Mouse (Mus musculus) right cerebral cortex, adult 18-20 months (tissue): ENCODE results near the gene Slc4a2.

Experiments
- DNase-seq: peaks from one replicate; pipeline ENCODE4 v3.0.0; 2022; ENCODE audit warnings: mixed read lengths

The Slc4a2 gene

DNA sequence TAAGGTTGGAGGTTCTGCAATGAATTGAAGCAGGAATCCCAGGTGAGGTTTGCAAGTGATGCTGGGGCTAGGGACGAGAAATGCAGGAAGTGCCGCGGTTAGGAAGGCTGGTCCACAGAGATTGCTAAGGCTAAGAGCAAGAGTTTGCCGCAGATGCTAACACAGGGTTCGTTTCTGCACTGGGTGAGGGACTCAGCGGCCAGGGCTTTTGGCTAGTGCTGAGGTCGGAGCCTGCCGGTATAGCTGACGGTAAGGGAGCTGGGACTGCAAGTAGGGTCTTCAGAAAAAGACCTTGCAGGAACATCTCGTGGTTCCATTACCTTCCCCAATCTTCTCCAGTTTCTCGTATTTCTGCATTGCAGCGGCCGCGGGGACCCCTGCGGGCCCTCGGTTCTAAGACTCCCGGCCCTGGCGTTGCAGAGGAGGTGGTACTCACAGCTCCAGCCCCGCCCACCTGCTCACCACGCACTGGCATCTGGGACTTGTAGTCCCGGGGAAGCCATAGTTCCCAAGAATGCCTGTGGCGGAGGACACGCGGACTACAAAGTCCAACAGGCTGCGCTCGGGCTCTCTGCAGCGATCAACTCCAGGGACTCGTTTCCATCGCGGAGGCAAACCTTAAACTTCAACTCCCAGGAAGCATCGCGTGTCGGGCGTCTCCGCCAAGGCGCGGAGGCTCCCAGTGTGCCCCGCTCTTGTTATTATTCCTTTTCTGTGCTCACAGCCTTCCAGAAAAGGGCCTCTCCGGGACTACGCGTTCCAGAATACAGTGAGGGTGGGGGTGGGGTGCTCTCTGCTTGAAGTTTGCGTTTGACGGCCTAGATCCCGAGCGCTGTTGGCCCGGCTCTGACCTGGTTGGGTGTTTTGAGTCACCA is at the start of gene Slc4a2, which contains the start of gene Cdk5:
Slc4a2 (plus strand) TSS at position 709 of the 875 bp plus-strand sequence.
Cdk5 (minus strand) TSS at position 402 of the 875 bp plus-strand sequence.
- DNase-seq = peak; percentile 100

DNA sequence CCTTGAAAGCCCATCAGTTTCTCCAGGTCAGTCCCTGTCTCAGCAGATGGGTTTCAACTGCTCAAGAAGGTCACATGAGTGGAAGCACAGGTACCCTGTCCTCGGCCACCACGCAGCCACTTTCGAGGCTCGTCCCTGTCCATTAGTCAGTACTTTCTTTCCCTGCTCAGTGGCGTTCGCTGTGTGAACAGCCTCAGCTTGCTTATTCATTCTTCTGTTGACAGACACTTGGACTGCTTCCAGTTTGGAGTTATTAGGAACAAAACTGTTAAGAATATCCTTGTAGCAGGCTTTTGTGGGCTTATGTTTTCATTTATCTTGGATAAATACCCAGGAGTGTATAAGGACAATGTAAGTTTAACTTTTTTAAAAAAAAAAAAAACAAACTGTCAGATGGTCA is 49.4 kb upstream of the Slc4a2 start:
- no peak for DNase-seq

DNA sequence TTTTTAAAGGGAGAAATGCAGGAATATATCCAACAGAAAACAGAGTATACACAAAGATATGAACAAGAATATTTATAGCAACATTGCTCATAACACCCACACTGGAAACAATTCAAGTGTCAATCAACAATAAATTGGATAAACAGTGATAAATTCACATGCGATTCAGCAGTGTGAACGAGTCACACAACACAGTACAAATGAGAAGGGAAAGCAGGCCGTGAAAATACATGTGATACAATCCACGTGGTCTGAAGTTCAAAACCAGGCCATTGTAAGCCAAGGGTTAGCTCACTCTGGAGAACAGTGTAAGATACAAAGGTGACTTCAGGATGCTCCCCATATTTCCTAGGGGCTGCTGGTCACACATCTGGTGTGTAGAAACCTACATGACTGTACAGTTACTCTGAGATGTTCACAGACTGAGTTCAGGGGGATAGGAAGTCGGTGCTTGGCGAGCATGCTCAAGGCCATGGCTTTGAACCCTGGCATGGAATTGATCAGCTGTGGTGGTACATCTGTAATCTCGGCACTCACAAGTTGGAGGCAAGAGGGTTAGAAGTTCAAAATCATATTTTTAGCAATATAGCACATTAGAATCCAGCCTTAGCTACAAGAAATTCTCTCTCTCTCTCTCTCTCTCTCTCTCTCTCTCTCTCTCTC is 48.8 kb upstream of the Slc4a2 start:
- no peak for DNase-seq

DNA sequence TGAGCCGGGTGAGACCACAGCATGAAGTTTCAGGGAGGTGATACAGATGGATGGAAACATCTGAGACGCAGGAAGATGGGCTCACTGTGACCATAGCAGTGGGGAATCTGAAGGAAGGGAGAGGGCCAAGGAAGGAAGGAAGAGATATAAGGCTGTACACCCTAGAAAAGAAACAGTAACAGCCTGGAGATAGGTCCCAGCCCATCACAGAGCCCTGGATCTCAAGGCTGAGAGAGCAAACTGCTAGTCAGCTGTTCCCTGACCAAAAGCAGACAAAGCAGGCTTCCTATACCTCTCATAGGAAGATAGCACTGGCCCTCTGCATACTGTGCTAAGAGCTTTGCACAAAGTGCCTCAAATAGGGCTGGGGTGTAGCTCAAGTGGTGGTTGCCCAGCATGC is 44.9 kb upstream of the Slc4a2 start:
- no peak for DNase-seq

DNA sequence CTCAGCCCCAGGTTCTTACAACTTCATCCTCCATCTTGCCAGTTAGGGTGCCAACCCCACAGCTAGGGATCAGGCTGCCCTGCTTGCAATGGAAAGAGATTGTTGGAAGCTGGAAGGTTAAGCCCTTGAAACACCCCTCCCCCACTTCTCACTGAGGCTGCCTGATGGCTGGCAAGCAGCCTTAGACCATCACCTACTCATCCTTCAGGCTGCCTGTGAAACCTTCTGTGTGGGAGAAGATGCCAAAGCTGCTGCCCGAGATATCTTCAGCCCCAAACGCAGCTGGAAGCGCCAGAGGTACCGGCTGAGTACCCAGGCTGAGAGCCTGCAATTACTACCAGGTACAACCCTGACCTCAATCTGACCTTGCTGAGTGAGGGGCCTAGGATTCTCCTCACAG is 44.1 kb upstream of the Slc4a2 start:
- DNase-seq = peak; percentile 48

DNA sequence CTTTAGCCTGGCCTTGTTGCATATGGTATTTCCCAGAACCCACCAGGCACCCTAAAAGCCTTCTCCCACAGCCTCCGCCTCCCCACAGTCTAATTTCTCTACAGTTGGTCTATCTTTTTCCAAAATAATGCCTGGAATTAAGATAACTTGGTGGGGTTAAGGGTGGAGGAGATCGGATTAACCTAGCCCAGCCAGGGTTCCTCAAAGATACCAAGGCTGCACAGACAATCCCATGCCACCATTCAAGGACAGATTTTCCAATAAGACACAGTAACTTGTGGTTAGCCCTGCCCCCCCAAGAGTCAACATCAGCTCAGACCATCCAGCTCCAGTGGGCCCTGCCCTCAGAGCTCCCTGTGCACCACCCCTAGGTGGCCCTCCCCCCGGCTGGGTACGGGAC is 43.1 kb upstream of the Slc4a2 start:
- DNase-seq = no peak

DNA sequence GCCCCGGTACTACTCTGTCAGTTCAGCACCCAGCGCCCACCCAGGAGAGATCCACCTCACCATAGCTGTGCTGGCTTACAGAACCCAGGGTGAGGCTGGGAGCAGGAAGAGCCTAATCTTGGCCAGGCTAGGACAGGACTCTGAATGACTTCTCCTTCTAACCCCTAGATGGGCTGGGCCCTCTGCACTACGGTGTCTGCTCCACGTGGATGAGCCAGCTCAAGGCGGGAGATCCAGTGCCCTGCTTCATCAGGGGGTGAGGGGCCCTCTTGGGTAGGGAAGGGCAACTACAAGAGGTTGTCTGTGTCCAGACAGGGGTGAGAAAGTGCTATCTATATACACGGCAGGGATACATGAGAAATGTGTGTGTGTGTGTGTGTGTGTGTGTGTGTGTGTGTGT is 42.2 kb upstream of the Slc4a2 start:
- DNase-seq = no peak

DNA sequence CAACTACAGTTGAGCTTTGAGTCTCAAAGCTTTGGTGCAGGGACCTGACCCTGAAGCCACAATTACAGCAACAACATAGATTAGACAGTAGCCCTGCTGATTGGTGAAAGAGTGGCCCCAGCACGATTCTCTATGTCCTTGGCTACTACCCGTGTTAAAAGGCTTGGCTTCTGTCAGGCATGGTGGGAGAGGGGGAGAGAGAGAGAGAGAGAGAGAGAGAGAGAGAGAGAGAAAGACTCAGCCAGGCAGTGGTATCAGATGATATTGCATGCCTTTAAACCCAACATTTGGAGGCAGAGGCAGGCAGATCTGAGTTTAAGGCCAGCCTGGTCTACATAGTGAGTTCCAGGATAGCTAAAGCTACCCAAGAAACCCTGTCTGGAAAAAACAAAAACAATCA is 41.6 kb upstream of the Slc4a2 start:
- DNase-seq = no peak

DNA sequence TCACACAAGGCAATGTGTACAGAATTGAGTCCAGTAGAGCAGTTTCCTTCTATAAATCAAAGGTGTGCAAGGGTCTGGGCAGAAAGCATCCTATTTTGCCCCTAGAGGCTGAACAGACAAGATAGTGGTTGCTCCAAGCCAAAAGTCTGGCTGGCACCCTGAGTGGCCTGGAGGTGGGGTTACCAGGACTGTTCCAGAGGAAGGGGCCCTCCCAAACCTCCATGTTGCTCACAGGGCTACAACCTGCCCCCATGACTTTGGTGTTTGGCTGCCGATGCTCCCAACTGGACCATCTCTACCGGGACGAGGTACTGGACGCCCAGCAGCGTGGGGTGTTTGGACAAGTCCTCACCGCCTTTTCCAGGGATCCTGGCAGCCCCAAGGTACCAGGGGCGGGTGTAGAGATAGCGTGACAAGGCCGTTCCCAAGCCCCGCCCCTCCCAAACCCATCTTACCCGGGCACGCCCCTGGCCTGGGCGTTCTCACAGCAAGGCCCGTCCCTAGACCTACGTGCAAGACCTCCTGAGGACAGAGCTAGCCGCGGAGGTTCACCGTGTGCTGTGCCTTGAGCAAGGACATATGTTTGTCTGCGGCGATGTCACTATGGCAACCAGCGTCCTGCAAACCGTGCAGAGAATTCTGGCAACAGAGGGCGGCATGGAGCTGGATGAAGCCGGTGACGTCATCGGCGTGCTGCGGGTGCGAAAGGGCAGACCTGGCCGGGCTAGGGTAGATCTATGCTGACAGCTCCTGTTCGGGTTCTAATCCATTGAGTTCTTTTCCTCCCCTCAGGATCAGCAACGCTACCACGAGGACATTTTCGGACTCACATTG is 40.4 kb upstream of the Slc4a2 start:
- DNase-seq = peak; percentile 93

DNA sequence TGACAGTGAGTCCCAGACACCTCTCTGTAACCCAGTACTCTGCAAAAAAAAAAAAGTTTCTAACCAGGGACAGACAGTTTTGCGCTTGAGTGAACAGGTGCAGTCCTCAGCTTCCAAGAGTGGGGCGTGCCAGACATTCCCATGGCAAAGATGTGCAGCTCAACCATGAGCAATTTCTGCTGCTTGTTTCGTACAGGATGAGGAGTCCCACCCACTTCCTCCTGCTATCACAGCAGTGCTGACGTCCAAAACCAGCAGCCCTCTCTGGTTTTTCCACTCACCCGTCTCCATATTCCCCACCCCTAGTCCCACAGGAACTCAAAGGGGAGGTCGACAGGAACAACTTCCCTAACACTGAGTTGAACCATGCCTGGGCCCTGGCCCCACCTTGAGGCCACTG is 39.2 kb upstream of the Slc4a2 start:
- DNase-seq = peak; percentile 63

DNA sequence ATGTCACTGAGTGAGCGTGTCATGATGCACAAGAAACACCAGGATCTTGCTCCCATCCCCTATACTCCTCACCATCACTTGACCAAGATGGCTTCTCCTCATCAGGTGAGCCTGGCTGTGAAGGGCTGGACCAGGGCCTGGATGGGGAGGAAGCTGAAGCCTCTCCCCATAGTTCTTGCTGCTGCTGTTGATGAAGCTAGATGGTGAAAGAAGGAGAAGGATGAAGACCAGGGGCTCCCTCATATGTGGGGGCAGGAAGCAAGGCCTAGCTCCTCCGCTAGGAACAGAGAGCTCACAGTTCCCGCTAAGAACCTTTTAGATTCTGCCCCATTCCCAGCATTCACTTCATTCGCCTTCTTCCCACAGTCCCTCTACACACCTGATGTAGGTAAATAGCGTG is 38.3 kb upstream of the Slc4a2 start:
- DNase-seq = no peak

DNA sequence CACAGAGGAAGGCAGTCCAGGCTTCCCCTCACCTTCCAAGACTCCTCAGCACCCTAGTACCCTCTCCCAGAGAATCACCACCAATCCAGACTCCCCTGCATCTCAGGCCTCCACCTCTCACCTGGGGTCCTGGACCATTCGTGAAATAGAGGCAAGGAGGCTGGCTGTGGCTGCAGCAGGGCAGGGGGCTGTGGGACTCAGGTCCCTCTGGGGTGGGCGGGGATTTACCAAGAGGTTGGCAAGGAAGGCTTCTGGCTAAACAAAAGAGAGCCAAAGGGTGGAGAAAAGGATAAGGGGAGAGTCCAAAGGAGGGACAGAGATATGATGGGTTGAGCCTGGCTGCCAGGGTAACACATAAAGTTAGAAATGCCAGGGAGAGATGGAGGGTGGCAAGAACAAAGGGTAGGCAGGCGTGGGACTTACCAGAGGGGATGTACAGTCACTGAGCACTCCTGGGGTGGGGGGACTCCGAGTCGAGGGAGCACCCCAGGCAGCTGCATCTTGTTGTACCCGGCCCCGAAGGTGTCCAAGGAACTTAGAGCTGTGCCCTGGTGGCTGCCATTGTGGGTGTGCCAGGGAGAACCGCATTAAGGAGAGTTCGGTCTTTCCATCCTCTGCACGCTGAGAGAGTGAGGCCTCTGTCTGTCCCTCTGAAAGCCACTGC is 37.6 kb upstream of the Slc4a2 start:
- DNase-seq = no peak

DNA sequence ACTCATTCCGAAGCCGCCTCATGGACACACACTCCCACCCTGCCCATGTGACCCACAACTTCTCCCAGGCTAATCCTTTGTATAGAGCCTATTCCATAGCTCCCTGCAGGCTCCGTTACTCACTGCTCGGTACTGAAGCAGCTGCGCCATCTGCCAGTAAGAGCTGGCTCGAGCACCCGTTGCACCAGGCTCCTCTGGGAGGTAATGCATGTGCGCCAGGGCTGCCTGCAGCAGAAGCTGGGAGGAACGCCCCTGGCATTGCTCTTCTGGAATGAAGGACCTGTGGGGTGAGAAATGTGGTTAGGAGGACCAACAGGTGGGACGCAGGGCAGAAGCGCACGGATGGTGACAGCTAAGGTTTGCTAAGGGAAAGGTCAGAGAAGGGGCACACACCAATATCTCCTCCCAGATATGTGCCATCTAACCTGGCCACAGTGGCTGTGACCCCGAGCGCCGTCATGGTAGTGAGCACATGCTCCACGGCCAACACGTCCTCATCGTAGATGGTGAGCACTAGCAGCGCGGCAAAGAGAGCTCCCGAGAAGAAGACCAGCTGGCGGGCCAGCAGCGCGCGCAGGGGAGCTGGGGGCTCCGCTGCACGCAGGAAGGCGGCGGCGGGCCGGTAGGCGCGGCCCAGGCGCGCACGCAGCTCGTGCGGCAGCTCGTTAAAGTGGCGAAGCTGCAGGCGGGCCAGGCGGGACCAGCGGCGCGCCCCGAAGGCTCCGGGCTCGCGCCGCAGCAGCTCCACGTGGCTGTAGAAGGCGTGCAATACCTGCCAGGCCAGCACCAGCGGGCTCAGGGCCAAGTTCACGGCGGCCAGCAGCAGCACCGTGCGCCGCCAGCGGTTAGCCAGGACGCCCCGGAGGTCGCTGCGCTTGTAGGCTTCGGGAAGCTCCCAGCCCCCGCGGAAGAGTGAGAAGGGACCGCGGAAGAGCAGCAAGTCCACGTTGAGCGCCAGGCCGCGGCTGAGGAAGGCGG is 36.1 kb upstream of the Slc4a2 start:
- DNase-seq = peak; percentile 75

DNA sequence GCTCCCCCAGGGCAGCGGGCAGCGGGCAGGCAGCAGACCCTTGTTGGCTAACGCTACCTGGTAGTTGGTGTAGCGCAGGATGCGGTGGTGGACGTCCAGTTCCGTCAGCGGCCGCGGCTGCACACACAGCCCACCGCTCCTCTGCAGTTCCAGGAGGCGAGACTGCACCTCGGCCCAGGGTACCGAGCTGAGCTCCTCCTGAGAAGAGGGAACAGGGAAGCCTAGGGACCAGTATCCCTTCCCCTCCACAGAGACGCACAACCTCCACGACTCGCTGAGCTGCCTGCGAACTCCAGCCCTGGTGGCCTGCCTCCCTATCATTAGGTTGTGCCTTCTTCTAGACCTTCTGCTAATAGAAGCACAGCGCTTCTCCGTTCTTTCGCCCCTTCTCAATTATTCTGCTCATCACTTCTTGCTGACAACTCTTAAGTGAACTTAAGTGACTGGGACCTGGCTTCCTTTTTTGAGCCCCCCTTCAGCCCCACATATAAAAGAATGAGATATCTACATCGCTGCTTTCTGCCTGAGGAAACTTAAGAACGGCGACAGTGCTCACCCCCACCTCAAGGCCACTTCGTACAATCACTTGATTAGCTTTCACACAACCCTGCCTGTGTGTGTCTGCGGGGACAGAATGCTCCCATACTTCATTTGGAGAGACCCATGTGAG is 35.3 kb upstream of the Slc4a2 start:
- no peak for DNase-seq

DNA sequence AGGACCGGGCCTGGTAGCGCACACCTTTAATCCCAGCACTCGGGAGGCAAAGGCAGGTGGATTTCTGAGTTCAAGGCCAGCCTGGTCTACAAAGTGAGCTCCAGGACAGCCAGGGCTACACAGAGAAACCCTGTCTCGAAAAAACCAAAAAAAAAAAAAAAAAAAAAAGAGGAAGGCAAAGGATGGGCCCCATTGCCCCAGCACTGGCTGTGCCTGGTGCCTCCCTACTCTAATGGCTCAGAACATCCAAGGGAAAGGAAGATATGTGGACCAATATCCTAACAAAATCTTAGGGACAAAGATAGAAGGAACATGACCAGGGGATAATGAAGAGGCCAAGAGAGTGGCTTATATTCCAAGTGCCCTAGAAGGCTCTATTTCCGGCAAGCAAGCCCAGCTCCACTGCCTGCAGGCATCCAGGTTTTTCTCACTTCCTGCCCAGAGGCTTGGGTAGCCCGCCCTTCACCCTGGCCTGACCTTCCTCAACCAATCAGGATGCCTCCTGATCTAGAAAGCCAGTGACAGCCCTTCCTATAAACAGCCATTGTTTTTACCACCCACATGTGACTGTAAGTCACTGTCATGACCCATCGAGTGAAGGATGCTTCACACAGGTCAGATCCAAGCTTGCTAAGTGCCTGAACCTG is 34.5 kb upstream of the Slc4a2 start:
- no peak for DNase-seq

DNA sequence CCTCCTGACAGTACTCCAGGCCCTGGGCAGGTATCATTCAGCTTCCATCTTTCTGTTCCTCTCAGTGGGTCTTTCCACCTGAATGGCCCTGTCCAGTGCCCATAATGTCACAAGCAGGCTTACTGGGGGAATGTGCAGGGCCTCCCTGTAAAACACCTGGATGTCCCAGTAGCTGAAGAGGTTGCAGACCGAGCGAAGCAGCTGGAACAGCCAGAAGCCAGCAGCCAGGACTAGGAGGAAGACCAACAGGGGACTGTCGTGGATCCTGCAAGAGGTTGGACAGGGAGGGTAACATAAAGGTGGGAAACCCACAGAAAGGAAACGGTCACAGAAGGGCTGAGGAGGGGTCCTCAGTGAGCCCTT is 34.0 kb upstream of the Slc4a2 start:
- no peak for DNase-seq

DNA sequence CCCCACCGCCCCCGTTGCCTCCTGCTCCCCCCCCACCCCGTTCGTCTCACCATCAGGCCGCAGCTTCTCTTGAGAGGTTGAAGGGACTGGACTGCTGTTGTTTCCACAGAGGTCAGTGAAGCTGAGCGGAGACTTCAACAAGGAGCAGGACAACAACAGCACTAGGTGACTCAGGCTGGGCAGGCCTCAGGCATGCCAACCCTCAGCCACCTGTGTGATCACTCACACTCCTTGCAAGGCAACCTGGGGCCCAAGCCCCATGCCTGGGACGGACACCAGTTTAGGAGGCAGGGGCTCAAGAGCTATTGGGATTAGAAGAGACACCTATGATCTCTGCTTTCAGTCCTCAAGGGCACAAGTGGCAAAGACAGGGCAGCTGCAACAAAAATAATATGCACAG is 31.8 kb upstream of the Slc4a2 start, which contains the start of gene Atg9b:
Atg9b (minus strand) TSS at position 280 of the 400 bp plus-strand sequence.
- no peak for DNase-seq

DNA sequence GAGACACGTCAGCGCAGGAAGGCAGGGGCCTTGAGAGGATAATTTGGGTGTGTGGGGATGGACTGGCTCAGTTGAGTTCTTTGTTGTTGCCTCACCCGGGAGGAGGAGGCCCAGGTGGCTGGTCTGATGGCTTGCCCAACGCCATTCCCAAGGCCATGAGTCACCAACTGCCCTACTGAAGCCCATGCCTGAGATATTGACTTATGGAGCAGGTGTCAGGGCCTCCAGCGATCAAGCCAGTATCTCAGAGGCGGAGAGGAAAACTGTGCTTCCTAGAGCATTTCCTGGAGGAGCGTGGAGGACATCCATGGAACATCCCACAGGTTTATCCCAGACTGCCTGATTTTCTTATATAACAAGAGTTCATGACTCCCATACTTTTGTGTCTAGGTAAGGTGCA is 30.9 kb upstream of the Slc4a2 start:
- no peak for DNase-seq

DNA sequence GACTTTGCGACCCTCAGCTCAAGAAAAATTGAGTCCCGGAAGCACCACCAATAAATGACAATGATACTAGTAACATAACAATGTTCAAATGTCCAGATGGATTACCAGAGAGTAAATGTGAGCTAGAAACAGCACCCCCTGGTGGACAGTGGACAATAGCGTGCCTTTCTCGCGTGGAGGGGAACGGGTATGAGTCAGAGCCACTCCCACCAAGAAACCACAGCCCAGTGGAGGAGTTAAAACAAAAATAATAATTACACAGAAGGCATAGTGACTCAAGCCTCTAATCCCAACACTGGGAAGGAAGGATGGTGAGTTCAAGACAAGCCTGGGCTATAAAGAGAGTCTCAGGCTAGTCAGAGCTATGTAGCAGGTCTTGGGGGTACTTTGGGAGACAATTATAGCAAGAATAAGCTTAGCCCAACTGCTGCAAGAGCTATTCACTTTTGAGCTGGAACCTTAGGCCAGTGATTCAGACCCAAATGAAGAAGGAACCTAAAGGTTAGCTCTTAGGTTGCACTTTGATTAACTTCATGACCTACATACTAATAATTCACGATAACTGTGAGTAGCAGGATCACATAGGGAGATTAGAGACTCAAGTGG is 30.1 kb upstream of the Slc4a2 start, which contains the start of gene Abcb8:
Abcb8 (plus strand) TSS at position 272 of the 606 bp plus-strand sequence.
- peak; percentile 90 for DNase-seq
